Mouse (Mus musculus) spleen, adult 2 months (tissue): Measurements from ENCODE around the gene Sestd1. TPM values are rescaled to one million over a fixed set of nuclear protein-coding genes. Genes with fewer than 3 reads are reported as not detected.

ENCODE experiments used
- DNase-seq, 2 experiments: peaks; one replicate each; pipeline versions ENCODE4 v3.0.0 to v3.0.0-alpha.2; 2012 to 2021; ENCODE audit warnings: low spot score in 2 of 2, low read depth in 1 of 2
- H3K27ac ChIP-seq: fragments of 200-500 bp; 2 replicates; pipeline ENCODE4 v1.5.1; 2012; ENCODE audit warnings: low read length, inconsistent platforms; ENCODE audit not compliant: insufficient read depth
- H3K27me3 ChIP-seq: fragments of 200-500 bp; 2 replicates; pipeline ENCODE4 v1.6.1; 2012; ENCODE audit warnings: mild to moderate bottlenecking, moderate library complexity, low read length, inconsistent platforms; ENCODE audit not compliant: control insufficient read depth, insufficient read depth
- H3K36me3 ChIP-seq: fragments of 200-500 bp; 2 replicates; pipeline ENCODE4 v1.6.1; 2012; ENCODE audit warnings: mild to moderate bottlenecking, low read length, inconsistent platforms; ENCODE audit not compliant: control insufficient read depth, insufficient read depth
- H3K4me1 ChIP-seq: fragments of 200-500 bp; 2 replicates; pipeline ENCODE4 v1.6.1; 2011; ENCODE audit warnings: inconsistent platforms; ENCODE audit not compliant: control insufficient read depth, insufficient read depth, insufficient read length
- H3K4me3 ChIP-seq: fragments of 200-500 bp; 2 replicates; pipeline ENCODE4 v1.5.1; 2011; ENCODE audit warnings: mild to moderate bottlenecking, inconsistent platforms; ENCODE audit not compliant: insufficient read depth, insufficient read length; ENCODE audit errors: extremely low read depth
- CTCF ChIP-seq: fragments of 200-500 bp; IDR thresholded peaks from 2 replicates; pipeline ENCODE4 v1.5.1; 2011; ENCODE audit warnings: mild to moderate bottlenecking, inconsistent platforms; ENCODE audit not compliant: insufficient read depth, insufficient read length, insufficient replicate concordance; ENCODE audit errors: extremely low read depth
- POLR2A ChIP-seq: fragments of 200-500 bp; IDR thresholded peaks from 2 replicates; pipeline ENCODE4 v1.6.1; 2011; ENCODE audit warnings: low read depth, low read length, inconsistent platforms
- WGBS: fragments of 180-500 bp; shearing (Covaris S2); methylation state at CpG from one replicate; pipeline ENCODE4 v1.1.7; 2018; 5-methylcytosine and 5-hydroxymethylcytosine counted together
- polyA plus RNA-seq: library from polyadenylated mRNA; depleted of rRNA; stranded (reverse); fragments of >200 nt; gene quantifications from 2 replicates; pipeline ENCODE4 v1.2.3, GENCODE M21; 2012

Gene Sestd1
- polyA plus RNA-seq, 1 experiment = 0.74 TPM

DNA sequence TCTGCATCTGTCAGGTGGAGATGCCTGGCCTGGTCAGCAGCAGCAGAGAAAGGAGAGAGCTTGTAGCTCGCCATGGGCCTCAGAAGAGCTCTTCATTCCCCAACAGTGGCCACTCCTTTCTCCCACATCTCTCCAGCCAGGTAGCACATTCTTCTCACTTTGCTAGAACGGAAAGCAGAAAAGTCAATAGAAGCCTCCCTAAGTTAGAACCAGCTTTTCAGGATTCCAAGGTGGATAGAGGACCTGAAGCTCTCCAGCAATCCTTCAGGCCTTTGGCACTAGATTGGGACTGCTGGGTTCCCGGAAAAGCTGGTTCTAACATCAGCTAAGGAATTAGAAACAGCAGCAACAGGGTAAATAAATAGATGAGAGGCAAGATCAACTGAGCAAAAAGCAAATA lies 118.3 kb downstream of the Sestd1 start:
- no peak for TF ChIP-seq CTCF
- no peak for TF ChIP-seq POLR2A
- Histone ChIP-seq H3K4me3 (no peak overlapping the region), H3K36me3 (no peaks in the 10 kb centered on the region), H3K4me1 (no peaks in the 10 kb centered on the region), H3K27ac (no peak overlapping the region), H3K27me3 (no peaks in the 10 kb centered on the region)
- 84% methylated on average over 3 of the region's 3 CpGs for WGBS
- DNase-seq = no peak

DNA sequence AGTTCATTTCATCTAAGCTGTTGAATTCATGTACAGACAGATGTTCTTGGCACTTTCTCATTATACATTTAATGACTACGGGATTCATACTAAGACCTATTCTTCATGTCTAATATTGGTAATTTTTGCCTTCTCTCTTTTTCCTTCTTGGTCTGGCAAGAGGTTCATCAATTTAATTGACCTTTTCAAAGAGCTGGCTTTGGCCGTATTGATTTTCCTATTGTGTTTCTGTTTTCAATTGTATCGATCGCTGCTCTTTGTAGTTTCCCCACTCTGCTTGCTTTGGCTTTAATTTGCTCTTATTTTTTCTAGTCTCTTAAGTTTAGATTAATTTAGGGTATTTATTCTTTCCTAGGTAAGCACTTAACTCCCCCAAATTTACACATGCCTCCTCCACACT lies 122.8 kb downstream of the Sestd1 start:
- Histone ChIP-seq H3K36me3 (no peaks in the 10 kb centered on the region), H3K27ac (no peak overlapping the region), H3K4me3 (no peak overlapping the region), H3K4me1 (no peaks in the 10 kb centered on the region), H3K27me3 (no peaks in the 10 kb centered on the region)
- 95% methylated on average over 4 of the region's 4 CpGs for WGBS
- no peak for TF ChIP-seq POLR2A
- no peak for TF ChIP-seq CTCF
- no peak for DNase-seq

DNA sequence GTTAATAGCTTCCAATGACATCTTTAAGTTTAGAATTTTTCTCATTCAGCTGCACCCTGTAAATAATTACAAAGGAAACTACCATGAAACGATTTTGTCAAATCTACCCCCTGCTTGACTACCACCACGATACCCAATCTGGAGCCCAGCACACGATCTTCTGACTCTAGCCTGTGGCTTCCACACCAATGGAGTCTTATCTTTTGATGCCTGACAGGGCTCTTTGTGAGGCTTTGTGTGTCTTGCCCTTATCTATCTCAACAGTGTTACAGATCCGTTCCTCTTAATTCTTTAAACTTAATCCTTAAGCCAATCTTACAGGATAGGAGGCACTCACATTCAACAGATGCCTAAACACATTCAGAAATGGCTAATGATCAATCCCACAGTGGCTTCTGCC lies 126.3 kb downstream of the Sestd1 start:
- H3K27me3 ChIP-seq = no peaks in the 10 kb centered on the region
- no peak for DNase-seq
- TF ChIP-seq CTCF = no peak
- TF ChIP-seq POLR2A = no peak
- no peak overlapping the region for H3K4me3 ChIP-seq
- 57% methylated on average over 4 of the region's 4 CpGs for WGBS
- H3K36me3 ChIP-seq = no peaks in the 10 kb centered on the region
- no peaks in the 10 kb centered on the region for H3K4me1 ChIP-seq
- H3K27ac ChIP-seq = no peak overlapping the region

DNA sequence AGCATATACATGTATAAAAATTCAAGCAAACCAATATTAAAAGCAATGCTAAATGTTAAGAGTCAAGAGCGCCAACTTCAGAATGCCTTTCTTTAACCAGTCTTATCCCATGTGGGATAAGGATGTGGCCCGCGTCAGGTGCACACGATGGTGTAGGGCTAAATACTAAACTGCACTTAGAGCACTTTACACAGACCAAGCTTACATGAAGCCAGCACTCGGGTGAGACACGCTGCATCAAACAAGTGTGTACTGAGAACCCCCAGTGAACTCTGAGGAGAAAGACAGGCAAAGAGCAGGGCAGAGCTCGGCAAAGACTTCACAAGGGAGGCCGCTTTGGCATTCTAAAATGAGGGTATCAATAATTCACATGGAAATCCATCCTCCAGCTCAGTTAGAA lies 129.1 kb downstream of the Sestd1 start:
- H3K36me3 ChIP-seq = no peaks in the 10 kb centered on the region
- H3K4me1 ChIP-seq = no peaks in the 10 kb centered on the region
- 94% methylated on average over 8 of the region's 8 CpGs for WGBS
- no peaks in the 10 kb centered on the region for H3K27me3 ChIP-seq
- no peak overlapping the region for H3K27ac ChIP-seq
- no peak overlapping the region for H3K4me3 ChIP-seq
- DNase-seq = no peak
- TF ChIP-seq CTCF (no peak), POLR2A (no peak)

DNA sequence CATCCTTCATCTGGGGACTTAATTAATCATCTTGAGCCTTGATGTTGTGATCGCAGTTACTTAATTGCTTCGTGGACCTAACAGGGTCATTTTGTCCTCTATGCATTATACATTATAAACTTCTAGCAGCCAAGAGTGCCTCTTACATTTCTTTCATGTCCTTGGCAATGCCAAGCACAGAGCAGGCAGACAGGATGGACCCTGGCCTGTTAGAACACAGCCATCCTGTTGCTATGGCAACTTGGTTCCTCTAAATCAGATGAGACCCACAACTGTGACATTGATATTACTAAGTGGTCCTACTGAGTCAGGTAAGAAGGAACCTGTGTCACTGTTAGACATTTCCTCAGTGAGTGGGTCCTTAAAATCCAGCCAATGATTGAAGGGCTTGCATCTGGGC lies 130.8 kb downstream of the Sestd1 start:
- DNase-seq = no peak
- WGBS = 88% methylated on average over 2 of the region's 2 CpGs
- no peaks in the 10 kb centered on the region for H3K27me3 ChIP-seq
- H3K36me3 ChIP-seq = no peaks in the 10 kb centered on the region
- no peaks in the 10 kb centered on the region for H3K4me1 ChIP-seq
- no peak for TF ChIP-seq POLR2A
- no peak for TF ChIP-seq CTCF
- no peak overlapping the region for H3K4me3 ChIP-seq
- H3K27ac ChIP-seq = no peak overlapping the region

DNA sequence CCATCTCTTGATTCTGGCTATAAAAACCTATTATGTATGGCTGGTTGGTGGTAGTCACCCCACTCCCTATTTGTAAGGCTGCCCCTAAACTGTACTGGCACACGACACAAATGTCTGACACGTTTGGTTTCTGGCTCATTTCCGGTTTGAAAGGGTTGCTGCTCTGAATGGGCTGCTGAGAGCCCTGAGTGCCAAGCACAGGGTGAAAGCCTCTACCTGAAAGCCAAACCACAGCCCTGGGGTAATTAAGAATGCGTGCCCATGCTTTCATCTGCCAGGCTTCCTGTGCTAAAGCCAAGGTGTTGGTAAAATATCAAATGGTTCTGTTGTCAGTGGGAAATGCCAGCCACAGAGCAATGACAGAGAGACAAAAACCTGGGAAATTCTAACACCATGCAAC lies 132.2 kb downstream of the Sestd1 start:
- H3K4me3 ChIP-seq = no peak overlapping the region
- no peaks in the 10 kb centered on the region for H3K36me3 ChIP-seq
- WGBS = 54% methylated on average over 4 of the region's 4 CpGs
- DNase-seq = no peak
- H3K27ac ChIP-seq = no peak overlapping the region
- H3K4me1 ChIP-seq = no peaks in the 10 kb centered on the region
- TF ChIP-seq CTCF (no peak), POLR2A (no peak)
- no peaks in the 10 kb centered on the region for H3K27me3 ChIP-seq

DNA sequence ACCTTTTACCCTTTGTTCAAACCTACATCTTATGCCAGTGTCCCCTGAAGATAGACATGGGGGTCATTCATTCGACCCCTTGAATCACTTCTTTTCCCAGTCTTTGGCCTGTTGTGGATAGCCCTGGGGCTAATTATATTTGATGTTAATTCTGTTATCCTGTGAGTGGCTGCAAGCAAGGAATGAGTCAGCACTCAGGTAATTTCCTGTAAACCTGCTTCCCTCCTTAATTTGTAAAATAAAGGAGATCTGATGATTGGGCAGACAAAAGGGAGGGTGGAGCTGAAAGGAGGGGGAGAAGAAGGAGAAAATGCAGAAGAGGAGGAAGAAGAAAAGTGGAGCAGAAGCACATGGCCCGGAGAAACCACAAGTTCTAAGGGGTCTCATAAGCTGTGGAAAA lies 133.4 kb downstream of the Sestd1 start:
- no peaks in the 10 kb centered on the region for H3K36me3 ChIP-seq
- no peak overlapping the region for H3K4me3 ChIP-seq
- TF ChIP-seq CTCF (no peak), POLR2A (no peak)
- no peak overlapping the region for H3K27ac ChIP-seq
- no peak for DNase-seq
- H3K4me1 ChIP-seq = no peaks in the 10 kb centered on the region
- H3K27me3 ChIP-seq = no peaks in the 10 kb centered on the region
- WGBS = 77% methylated on average over 2 of the region's 2 CpGs
